Mouse (Mus musculus): ENCODE measurements around the gene Tex264. TPM values are rescaled to one million over a fixed set of nuclear protein-coding genes. Genes with fewer than 3 reads are reported as not detected.
"Not testable (repeated sequence)": the region's sequence is repeated elsewhere in the genome, so short reads cannot be mapped to it uniquely, and the experiment has no call there.

Gene Tex264
- total RNA-seq, 4 experiments from 2014 or later, result 82.1 to 103 (median 92.2) TPM

DNA sequence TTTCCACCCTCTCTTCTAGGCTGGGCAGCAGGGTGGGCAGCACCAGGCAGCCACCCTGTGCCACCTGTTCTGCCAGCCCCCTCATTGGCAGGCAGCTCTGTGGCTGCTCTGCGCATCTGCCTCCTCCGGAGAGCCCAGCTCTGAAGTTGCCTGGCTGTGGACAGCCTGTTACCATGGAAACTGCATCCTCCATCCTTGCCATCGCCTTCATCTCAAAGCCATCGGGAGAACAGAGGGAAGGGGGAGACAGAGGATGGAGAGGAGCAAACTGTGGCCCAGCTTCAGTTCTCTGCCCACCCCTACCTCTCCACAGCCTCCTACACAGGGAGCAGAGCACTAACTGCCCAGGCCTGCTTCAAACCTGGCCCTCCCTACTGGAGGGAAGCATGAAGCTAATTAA is 21.3 kb downstream of the Tex264 start:
- DNase-seq (ENCODE audit: low spot score in 2 of 2), result peak; percentile 74 to 79

- no peak for DNase-seq (ENCODE audit: low spot score in 2 of 2)
These were observed 22.5 kb downstream of the Tex264 start for GRCm38 (mm10) chr9:106663200-106663599.

DNA sequence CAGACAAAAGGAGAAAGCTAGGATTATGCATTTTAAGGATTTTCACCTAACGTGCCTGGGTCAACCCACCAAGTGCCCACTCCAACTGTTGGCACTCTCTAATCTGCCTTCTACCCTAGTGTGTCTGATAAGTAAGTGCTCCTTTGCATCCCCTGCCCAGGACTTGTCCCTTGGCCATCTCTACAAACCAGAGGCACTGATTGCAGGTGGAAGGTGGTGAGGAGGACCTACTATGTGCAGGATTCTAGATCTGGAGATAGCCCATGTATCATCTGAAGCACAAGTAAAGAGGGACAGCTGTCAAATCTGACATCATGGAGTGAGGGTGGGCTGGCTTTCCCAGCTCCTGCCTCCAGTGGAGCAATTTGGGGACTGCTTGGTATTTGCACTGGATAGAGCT is 25.8 kb downstream of the Tex264 start:
- no peak for DNase-seq (ENCODE audit: low spot score in 2 of 2)

- DNase-seq (ENCODE audit: low spot score in 2 of 2), result no peak
These were observed 26.3 kb downstream of the Tex264 start for GRCm38 (mm10) chr9:106659441-106659840.

DNA sequence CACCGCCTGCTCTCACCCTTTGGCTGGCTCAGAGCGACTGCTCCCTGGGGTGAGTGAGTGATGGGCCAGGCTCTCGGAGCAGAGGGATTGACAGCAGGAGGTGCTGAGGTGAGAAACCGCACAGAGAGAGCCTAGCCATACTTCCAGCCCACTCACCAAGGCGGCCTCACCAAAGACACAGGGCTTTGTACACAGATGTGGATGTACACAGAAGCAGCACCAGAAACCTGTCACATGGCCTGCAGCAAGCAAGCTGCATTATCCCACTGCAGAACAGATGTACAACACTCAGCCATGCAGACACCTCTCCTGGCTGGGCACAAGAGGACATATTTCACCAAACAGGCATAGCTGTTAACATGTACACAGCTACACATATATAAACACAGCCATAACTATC is 28.1 kb downstream of the Tex264 start:
- DNase-seq (ENCODE audit: low spot score in 2 of 2), result no peak

DNA sequence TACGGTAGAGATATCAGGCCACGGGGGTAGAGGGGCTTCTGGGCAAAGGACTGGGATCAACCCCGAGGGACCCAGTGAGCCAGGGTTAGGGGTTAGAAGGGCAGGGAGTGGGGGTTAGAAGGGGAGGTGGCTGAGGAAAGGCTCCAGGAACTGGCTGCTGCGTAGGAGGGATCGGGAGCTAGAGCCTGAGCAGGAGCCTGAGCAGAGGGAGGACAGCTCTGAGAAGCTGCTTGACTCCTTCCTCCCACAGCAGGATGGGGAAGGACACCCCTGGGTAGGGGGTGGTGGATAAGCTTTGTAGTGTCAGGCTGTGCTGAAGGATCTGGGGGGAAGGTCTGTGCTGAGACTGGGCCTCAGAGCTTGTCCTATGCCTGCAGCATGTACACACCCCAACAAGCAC is 28.9 kb downstream of the Tex264 start:
- DNase-seq (ENCODE audit: low spot score in 2 of 2), result no peak

DNA sequence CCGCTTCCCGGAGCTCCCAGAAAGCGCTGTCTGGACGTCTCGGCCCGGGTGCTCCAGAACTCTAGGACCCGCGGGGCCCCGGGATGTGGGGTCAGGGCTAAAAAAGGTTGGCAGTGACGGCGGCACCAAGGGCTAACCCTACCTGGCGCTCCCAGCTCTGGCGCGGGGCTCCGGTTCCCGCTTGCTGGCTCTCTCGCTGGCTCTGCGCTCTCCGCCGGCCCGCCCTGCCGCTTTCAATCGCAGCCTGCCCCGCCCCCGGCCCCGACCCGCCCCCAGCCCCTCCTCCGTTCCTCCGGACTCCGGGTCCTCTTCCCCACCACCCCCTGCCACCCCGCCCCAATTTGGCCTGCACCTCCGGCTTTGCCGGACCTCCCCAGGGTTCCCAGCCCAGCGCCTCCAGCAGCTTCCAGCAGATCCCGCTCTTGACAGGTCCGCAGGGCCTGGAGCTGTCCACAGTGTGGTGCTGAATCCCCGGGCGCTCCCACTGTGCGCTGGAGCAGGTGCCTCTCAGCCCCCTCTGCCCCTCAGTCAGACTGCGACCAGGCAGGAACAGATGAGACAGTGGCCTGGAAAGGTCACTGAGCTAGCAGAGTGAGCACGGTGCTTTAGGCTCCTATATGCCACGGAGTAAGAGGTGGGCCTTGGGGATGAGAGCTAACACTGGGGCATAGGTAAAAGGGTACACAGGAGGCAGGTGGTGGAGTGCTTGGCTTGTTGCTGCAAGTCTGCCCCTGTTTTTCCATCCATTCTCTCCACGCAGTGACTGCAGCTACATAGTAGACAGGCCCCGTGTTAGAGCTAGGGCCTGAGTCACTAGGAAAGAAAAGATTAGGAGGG is 29.6 kb downstream of the Tex264 start, which contains the start of gene Grm2:
TSS of gene Grm2 (minus strand) at position 199 of the 837 bp plus-strand sequence.
- no peak for DNase-seq (ENCODE audit: low spot score in 2 of 2)

DNA sequence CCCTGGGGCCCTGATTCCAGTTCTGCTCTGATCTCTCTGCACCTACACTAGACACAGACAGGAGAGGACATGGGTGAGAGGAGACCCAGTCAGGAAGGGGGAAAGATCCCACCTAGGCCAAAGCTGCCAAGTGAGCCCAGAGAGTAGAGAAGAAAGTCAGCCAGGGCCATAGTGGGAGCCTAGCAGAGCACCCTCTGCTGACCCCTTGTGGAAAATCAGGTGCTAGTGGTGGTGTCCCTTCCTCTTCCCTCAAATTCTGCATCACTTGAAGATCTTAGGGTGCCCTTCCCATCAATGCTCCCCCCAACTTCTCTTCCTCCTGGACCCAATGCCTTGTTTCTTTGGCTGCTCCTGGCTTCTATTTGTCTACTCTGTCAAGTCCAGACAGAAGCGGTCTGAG is 33.0 kb downstream of the Tex264 start:
- peak in 1 of 2 experiments; percentile 11 for DNase-seq (ENCODE audit: low spot score in 2 of 2)

- no peak for DNase-seq (ENCODE audit: low spot score in 2 of 2)
These were observed 38.5 kb downstream of the Tex264 start for GRCm38 (mm10) chr9:106647226-106647625.

DNA sequence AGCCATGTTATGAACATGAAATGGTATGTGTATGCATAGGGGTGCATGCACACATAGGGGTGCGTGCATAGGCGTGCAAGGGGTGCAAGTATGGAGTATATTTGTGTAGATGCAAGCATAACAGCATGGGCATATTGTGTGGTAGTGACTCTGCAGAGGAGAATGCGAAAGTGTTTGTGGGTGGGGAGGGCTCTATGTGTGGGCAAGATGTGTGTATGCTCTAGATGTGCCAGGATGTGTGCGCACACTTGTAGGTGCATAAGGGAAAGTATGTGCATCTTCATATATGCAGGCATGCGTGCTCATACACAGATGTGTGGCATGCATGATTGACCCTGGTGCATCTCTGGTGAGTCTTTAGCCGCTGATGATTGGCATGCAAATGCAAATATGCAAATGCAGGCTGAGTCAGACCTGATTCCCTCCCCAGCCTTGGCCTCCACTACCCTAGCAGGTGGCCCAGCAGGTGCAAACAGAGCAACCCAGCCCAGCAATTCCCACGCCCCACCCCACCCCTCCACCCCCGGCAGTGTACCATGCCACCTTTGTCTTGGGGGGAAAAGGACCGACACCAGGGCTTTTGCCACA is 39.9 kb downstream of the Tex264 start:
- DNase-seq (ENCODE audit: low spot score in 2 of 2), result no peak

DNA sequence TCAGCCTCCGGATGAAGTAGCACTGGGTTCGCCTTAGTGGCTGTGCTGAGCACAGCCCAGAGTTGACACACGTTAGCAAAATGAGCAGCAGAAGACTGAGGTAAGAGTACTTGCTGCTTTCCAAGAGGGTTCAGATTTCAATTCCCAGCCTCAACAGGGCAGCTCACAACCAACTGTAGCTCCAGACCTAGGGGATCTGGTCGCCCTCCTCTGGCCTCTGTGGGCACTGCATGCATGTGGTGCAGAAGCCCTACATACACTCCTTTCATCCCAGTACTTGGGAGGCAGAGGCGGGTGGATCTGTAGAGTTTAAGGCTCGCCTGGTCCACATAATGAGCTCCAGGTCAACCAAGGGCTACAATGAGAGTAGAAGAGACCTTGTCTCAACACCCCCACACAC is 41.9 kb downstream of the Tex264 start:
- DNase-seq (ENCODE audit: low spot score in 2 of 2), result no peak

DNA sequence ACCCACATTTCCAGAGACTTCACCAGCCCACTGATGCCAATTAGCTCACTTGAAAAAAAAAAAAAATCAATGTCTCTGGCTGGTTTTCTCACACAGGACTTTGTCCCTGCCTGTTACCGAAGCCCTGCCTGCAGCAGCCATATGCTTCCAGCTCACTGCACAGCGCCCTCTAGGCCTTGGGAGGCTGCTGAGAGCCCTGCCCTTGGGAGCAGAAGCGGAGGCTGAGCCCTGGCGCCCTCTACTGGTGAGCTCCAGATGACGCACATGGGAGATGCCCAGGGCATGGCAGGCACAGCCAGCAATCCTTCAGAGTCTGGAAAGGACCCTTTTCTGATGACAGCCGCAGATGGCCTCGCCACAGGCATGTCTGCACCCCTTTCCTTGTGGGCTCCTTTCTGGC is 42.6 kb downstream of the Tex264 start:
- peak; percentile 61 to 84 for DNase-seq (ENCODE audit: low spot score in 2 of 2)

GRCm38 (mm10) chr9:106641346-106641745 is 44.4 kb downstream of the Tex264 start:
- DNase-seq (ENCODE audit: low spot score in 2 of 2), result no peak

GRCm38 (mm10) chr9:106638154-106638553 is 47.6 kb downstream of the Tex264 start:
- no peak for DNase-seq (ENCODE audit: low spot score in 2 of 2)

- no peak for DNase-seq (ENCODE audit: low spot score in 2 of 2)
These were observed 53.5 kb downstream of the Tex264 start for GRCm38 (mm10) chr9:106632185-106632584.

DNA sequence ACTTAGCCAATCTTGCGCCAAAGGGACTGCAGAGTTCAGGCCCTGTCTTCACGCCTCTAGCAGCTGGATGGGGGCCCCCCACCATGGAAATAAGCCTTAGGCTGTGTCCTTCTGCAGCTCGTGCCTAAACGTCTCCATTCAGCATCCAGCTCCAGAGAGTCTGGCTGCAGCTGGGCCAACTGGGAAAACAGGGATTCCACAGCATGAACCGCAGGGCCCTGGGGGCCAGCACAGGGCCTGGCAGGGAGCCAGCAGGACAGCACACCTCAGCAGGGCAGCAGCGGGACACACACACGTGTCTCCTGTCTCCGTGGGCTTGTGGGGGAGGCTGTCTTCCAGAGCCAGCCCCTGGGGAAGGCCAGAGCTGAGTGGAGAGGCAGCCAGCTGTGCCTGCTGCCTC is 57.9 kb downstream of the Tex264 start:
- not testable (repeated sequence) for DNase-seq (ENCODE audit: low spot score in 2 of 2)

DNA sequence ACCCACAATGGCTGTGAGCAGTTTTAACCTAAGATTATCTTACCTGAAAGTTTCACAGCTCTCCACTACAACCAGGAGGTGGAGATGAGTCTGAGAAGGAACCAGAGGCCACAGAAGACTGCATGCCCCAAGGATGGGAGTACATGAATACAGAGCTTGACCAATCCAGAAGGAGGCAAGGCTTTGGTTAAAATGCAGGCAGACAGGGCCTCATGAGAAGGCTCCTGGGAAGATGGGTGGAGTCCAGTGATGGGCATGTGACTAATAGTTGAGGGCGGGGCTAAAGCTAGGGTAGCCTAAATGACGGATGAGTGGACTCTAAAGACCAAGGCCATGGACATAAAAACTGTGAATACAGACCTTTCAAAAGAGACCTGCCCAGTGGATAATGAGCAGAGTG is 59.4 kb downstream of the Tex264 start, which contains the start of gene Iqcf6:
TSS of gene Iqcf6 (plus strand) at position 301 of the 400 bp plus-strand sequence.
- no peak for DNase-seq (ENCODE audit: low spot score in 2 of 2)

- DNase-seq (ENCODE audit: low spot score in 2 of 2), result peak; percentile 82
These were observed 68.2 kb downstream of the Tex264 start for GRCm38 (mm10) chr9:106617496-106617895.

- DNase-seq (ENCODE audit: low spot score in 2 of 2), result no peak
These were observed 69.4 kb downstream of the Tex264 start for GRCm38 (mm10) chr9:106616306-106616705.

DNA sequence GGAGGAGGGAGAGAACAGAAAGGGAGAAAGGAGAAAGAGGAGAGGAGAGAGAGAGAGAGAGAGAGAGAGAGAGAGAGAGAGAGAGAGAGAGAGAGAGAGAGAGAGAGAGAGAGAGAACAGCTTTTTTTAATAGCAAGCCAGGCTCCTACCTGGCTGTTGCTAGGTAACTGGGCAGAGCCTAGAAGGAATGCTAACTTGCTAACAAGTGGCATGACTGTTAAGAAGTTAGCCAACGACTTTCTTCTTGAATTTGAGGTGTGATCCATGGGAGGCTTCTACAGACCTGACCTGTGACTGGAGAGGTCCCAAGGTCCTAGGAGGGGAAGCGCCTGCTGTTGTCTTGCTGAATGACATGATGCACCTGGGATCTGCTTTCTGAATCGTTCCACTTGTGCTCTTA is 71.1 kb downstream of the Tex264 start:
- no peak for DNase-seq (ENCODE audit: low spot score in 2 of 2)

GRCm38 (mm10) chr9:106613951-106614350 is 71.8 kb downstream of the Tex264 start:
- DNase-seq (ENCODE audit: low spot score in 2 of 2), result no peak

- no peak for DNase-seq (ENCODE audit: low spot score in 2 of 2)
These were observed 75.0 kb downstream of the Tex264 start for GRCm38 (mm10) chr9:106610727-106611126.
